Mouse (Mus musculus) naive thymus-derived CD4-positive, alpha-beta T cell, adult 5 months (primary cell): ENCODE measurements around the gene Rplp0. TPM values are rescaled to one million over a fixed set of nuclear protein-coding genes. Genes with fewer than 3 reads are reported as not detected.

Experiments used
- polyA plus RNA-seq: library from polyadenylated mRNA; unstranded; fragments of 100-300 nt; shearing (Covaris generic); gene quantifications from one replicate; pipeline ENCODE4 v1.2.1, GENCODE M21; 2017

The Rplp0 gene
- polyA plus RNA-seq = 2,659 TPM

GRCm38 (mm10) chr5:115559237-115560101, at the start of gene Rplp0:
Gene Rplp0 (plus strand): TSS chr5:115559467.

GRCm38 (mm10) chr5:115564737-115565393, 5.6 kb downstream of the Rplp0 start, which contains the start of gene Gcn1l1:
Gene Gcn1l1 (plus strand): TSS chr5:115565254.

Other genes with a start within 250 kb of the Rplp0 start
- 72.7 TPM for gene Srsf9, start 232.3 kb upstream of the Rplp0 start, polyA plus RNA-seq
- gene Gatc, start 218.3 kb upstream of the Rplp0 start, polyA plus RNA-seq = 9.4 TPM
- 33.6 TPM for gene Triap1, start 218.2 kb upstream of the Rplp0 start, polyA plus RNA-seq
- 471 TPM for gene Cox6a1, start 210.5 kb upstream of the Rplp0 start, polyA plus RNA-seq
- gene Msi1, start 129.9 kb upstream of the Rplp0 start, polyA plus RNA-seq = 0.21 TPM
- not detected for gene Pla2g1b, start 93.2 kb upstream of the Rplp0 start, polyA plus RNA-seq
- 9.6 TPM for gene Sirt4, start 74.7 kb upstream of the Rplp0 start, polyA plus RNA-seq
- 69.9 TPM for gene Pxn, start 52.8 kb upstream of the Rplp0 start, polyA plus RNA-seq
- 70.9 TPM for gene Gcn1l1, start 5.8 kb downstream of the Rplp0 start, polyA plus RNA-seq
- gene Rab35, start 72.4 kb downstream of the Rplp0 start, polyA plus RNA-seq = 18.5 TPM
- 79.9 TPM for gene Bicdl1, start 172.2 kb downstream of the Rplp0 start, polyA plus RNA-seq